Mouse (Mus musculus) R1 (cell line): ENCODE data around the gene Lman2.

Experiments used
- DNase-seq: peaks from one replicate; pipeline ENCODE4 v3.0.0-alpha.2; 2018; ENCODE audit warnings: low read depth, low spot score

Gene Lman2

DNA sequence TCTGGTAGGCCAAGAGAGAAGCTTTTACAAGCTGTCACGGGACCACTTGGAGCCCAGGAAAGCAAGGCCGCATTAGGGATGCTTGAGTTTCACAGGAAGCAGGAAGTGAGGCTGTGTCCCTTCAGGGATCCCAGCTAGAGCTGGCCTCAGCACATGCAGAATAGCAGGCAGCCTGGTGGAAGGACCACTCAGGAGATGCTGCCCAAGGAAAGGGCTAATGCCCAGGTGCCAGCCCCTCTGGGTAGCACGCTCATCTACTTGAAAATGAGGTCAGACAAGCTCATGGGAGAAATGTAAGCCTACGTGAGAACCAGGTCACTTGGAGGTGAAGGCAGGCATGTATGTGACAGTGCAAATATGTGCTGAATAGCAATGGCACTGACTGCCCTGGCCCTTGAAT, 35.4 kb downstream of the Lman2 start:
- peak; percentile 29 for DNase-seq

DNA sequence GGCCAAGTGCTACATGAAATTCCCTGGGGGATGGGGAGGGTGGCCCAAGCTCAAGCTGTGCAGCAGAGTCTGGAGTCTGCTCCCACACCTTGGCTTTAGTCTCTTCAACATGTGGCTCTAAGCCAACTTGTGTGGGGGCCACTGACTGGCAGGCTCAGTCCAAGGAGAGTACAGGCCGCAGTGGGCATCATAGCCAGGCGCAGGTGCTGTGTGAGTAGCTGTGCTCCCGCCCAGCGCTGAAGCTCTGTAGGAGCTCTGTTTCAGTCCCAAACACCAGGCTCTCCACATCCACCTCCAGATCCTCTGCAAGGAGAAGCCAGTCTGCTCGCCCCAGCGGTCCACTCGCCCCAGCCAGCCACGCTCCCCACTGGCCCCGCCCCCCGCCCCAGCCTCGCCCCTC, 37.0 kb downstream of the Lman2 start:
- DNase-seq = peak; percentile 48

DNA sequence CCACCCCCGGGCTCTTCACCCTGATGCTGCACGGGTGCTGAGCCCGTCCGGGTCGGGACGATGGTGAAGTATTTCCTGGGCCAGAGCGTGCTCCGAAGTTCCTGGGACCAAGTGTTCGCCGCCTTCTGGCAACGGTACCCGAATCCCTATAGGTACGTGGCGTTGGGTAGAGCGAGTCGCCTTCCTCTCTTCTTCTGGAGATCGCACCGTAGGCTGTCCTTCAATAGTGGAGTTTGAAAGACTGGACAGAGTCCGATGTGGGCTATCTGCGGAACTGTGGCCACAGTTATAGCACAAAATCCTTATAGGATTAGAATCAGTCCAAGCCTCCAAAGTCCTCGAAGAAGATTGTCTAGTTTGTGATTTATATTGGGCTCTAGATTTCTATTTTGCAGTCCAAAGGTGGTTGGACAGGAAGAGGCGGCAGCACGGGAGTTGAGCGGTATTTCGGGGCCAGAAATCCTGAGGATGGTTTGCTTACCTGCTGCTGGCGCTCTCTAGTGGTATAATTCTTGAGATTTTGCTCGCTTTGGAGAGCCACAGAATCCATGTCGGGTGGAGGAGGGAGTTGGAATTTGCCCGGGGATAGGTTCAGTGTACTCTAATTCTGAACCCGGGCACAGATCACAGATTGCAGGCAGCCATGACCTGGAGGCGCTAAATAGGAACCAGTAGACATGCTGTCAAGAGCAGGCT, 40.3 kb downstream of the Lman2 start:
- peak; percentile 82 for DNase-seq

DNA sequence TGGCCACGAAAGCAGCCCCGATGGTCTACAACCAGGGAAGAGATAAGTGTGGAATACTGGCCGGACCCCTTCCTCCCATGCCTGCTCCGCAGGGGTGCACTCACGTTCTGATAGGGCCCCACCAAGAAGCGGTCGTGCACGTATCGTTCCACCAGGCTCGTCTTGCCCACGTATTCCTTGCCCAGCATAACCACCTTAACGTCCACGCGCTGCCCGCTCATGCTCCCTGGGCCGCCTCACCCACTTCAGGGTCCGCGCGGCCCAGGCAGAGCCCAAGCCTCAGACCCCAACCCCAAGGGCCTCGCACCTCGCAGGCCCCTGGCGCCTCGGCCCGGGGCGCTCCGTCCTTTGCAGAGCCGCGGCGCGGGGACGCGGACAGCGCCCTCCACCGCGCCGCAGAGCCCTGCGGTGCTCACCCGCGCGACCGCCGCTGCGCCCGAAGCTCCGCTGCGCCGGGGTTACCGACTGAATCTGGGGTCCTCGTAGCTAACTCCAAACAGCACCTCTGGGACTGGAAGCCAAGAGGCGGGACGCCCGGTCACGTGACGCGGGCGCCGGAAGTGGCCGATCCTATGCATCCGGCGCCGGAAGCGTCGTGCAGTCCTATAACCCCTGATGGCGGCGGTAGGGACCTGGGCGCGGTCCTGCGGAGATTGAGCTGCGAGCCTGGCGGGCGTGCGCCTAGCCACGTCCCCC, 41.0 kb downstream of the Lman2 start, which contains the start of gene Rab24:
TSS of gene Rab24 (minus strand) at position 513 of the 696 bp plus-strand sequence.
- DNase-seq = peak; percentile 90

DNA sequence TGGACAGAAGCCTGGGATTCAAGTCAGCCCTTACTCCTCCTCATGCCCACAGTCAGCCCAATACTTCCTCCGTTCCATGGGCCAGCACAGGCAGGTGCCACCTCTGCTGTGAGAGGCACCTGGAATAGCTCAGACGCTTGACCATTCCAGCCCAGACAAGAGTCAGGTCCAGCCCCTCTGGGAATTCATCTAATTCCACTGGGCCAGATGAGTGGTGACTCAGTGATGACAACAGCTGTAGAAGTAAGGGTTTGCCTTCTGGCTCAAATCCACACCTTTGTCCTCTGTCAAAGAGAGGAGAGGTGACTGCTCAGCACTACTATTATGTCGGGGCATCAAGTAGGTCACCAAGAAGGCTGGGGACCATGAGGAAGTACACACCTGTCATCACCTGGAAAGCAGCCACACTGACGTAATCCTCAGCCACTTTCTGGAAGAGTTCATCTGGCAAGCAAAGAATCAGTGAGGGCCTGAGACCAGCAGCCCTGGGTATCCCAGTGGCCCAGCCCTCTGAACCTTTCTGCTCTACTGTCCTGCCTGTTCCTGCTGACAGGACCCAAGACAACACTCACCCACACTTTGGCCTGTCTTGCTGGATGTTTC, 42.6 kb downstream of the Lman2 start, which contains the start of gene Prelid1:
TSS of gene Prelid1 (plus strand) at position 570 of the 603 bp plus-strand sequence.
- no peak for DNase-seq

DNA sequence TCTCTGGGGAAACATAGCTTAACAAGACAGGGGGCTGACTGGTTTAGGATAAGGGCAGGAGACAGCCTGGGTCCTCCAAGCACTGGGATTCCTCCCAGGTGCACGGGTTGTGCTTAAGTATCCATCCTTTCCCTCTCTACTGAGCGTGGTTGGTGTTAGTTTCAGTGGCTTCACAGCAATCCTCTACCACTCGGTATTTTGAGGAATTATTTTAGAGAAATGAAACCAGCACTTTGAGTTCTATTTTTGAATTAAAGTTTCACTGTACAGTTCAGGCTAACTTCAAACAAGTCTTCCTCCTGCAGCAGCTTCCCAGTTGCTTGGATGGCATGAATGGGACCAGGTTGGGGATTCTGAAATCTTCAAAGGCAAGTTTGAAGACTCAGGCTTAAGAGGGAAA, 44.2 kb downstream of the Lman2 start:
- no peak for DNase-seq

DNA sequence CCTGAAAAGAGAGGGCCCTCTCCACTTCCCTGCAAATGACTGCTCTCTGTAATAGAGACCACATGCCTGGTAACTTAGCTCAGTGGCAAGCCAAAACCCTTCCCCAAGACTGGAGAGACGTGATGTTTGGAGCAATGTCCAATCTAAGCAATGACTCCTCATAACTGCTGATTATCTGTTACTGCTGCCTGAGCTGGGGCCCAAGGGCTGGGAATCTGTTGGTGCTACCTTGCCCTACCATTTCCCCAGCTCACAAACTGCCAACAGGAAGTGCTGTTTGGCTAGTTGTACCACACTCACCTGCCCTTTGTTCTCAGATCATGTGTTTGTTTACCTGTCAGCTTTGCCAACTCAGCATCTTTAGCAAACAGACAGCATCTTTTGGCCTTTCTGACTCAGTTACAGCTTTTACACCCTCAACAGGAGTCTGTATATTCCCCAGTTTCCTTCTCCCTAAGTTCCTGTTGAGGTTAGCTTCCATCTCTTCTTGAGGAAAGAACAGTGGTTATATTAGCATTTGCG, 47.6 kb downstream of the Lman2 start:
- DNase-seq = no peak

DNA sequence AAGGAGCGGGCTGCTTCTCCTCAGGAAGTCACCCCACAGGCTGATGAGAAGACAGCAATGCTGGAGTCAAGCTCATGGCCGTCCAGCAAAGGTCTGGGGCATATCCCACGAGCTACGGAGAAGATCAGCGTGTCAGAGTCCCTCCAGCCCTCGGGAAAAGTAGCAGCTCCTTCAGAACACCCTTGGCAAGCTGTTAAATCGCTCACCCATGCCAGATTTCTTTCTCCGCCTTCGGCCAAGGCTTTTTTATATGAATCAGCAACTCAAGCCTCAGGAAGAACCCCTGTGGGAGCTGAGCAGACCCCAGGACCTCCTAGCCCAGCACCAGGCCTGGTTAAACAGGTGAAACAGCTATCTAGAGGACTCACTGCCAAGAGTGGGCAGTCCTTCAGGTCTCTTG, 49.5 kb downstream of the Lman2 start:
- DNase-seq = no peak

DNA sequence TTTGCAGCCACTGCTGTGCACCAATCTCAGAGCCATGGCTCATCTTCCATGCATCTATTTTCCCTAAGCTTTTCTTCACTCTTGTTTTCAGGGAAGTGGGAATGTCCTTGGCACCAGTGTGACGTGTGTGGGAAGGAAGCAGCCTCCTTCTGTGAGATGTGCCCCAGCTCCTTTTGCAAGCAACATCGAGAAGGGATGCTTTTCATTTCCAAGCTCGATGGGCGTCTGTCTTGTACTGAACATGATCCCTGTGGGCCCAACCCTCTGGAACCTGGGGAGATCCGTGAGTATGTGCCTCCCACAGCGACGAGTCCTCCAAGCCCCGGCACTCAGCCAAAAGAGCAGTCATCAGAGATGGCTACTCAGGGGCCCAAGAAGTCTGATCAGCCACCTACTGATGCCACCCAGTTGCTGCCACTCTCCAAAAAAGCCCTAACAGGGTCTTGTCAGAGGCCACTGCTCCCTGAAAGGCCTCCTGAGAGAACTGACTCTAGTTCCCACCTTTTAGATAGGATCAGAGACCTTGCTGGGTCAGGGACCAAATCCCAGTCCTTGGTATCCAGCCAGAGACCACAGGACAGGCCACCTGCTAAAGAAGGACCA, 50.5 kb downstream of the Lman2 start:
- DNase-seq = no peak

DNA sequence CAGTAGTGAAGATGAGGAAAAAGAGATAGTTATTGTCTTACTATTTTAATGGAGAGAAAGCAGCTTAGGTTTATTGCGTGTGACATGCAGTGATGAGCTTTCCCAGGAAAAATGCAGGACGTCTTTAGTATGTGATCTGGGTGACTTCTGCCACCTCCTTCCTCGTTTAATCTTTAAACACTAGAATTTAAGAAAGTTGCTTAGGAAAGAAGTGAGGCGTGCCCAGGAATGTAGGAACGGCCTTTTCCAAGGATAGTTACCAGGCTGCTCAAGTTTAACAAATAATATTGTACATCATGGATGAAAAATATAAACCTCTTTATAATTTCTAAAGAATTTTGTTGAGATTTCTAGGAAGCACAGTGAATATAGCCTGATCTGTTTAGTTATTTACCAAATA, 61.7 kb downstream of the Lman2 start:
- no peak for DNase-seq

DNA sequence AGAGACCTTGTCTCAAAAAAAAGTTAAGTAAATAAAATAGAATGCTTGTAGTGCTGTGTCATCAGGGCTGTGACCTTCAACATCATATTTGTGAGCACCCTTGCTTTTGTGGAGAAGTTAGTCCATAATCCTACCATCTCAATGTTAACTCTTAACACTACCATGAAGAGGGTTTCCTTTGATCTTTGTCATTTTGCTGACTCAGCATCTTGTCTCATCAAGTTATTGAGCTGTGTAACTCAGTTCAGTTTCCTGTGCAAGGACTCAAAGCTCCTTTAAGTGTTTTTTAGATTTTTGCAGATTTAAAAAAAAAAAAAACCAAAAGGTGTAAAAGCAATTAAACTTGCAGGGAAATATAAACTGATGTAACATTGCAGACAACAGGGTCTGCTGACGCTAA, 65.8 kb downstream of the Lman2 start:
- DNase-seq = no peak
